Mouse (Mus musculus) liver, embryonic 18 days (tissue): ENCODE measurements around the gene Defb43. TPM values are rescaled to one million over a fixed set of nuclear protein-coding genes. Genes with fewer than 3 reads are reported as not detected.

Experiments
- polyA plus RNA-seq: library from polyadenylated mRNA; depleted of rRNA; stranded (reverse); fragments of >200 nt; gene quantifications from 2 replicates; pipeline ENCODE4 v1.2.3, GENCODE M21; 2012; rRNA removed

The Defb43 gene
- polyA plus RNA-seq: not detected in 2 replicates

DNA sequence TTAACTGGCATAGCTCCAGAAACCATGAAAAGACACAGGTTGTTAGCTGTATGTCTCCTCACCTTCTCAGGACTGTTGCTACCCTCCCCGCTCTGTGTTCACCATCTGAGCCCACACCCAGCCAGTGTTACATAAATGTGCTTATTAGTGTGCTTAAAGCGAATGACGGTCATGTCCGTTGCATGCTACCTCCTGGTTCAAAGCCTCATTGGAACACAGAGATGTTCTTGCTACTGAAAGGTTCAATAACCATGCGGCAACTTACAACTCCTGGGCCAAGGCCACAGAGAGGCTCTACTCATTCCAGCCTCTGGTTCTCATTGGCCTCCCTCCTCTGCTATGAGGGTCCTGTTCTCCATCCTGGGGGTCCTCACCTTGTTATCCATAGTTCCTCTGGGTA lies at the start of gene Defb43:
Gene Defb43 (plus strand): TSS at position 301 of the 400 bp plus-strand sequence.

DNA sequence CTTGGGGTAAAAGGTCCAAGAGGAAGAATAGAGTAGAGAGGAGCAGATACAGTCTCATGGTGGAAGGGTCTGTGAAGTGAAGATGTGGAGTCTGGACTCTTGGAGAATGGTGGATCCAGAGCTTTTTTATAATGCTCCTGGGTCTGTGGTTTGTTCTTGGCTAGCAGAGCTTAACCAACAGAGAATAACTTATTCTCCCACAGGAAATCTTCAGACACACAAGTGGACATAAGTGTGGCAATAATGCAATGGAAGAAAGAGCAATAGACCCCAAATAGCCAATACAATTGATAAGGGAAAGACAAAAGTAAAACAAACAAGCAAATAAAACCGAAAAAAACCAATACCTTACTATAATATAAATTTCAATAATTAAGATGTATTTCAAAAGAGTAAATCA lies 27.2 kb upstream of the Defb43 start, which contains the start of gene Defb48:
Gene Defb48 (minus strand): TSS at position 101 of the 400 bp plus-strand sequence.

GRCm38 (mm10) chr14:62997777-62998176 lies 13.8 kb upstream of the Defb43 start, which contains the start of gene Defb47:
Gene Defb47, plus strand, starts transcription at chr14:62998077.

GRCm38 (mm10) chr14:63046691-63047090 lies 35.1 kb downstream of the Defb43 start, which contains the start of gene Defb42:
Gene Defb42, plus strand, starts transcription at chr14:63046991.

DNA sequence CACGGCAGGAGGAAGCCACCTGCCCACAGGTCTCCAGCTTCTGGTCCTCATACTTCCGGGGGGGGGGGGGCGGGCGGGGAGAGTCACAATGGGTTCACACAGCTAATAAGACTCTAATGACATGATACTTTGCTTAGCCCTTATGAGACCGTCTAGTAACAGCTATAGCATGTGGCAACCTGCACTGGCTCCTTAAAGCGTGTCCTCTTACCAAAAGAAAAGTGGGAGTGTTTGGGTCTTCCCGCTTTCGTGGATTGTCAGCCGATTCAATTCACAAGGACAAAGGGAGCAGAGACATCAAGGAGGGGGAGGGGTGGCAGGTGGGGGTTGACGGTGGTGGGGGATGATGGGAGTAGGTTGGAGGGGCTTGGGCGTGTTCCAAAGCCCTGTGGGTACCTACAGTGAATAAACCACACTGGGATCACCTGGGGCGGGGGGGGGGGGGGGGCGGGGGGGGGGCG lies 38.4 kb downstream of the Defb43 start, which contains the start of gene Defb30:
Gene Defb30 (minus strand): TSS at position 51 of the 461 bp plus-strand sequence.

Other genes with a start within 250 kb of the Defb43 start
- gene Wdfy2, start 174.1 kb upstream of the Defb43 start, polyA plus RNA-seq: 3.1 and 3.3 TPM in 2 replicates
- not detected in 2 replicates for gene Defb48, start 27.3 kb upstream of the Defb43 start, polyA plus RNA-seq
- not detected in 2 replicates for gene Defb47, start 13.7 kb upstream of the Defb43 start, polyA plus RNA-seq
- gene Defb42, start 35.2 kb downstream of the Defb43 start, polyA plus RNA-seq: not detected in 2 replicates
- gene Defb30, start 38.2 kb downstream of the Defb43 start, polyA plus RNA-seq: not detected in 2 replicates